Mouse (Mus musculus) T-cell, adult 2 months (primary cell): ENCODE measurements at regions not wholly inside any gene's neighbourhood (a gene's known extent, or its start where the extent isn't known, plus 50 kb on each side); places are given as distances from the start of the nearest gene placed in this dataset.
"Not testable (repeated sequence)": the region's sequence is repeated elsewhere in the genome, so short reads cannot be mapped to it uniquely, and the experiment has no call there.

Source experiments
- DNase-seq: peaks from one replicate; pipeline ENCODE4 v3.0.0; 2022; ENCODE audit warnings: low spot score

DNA sequence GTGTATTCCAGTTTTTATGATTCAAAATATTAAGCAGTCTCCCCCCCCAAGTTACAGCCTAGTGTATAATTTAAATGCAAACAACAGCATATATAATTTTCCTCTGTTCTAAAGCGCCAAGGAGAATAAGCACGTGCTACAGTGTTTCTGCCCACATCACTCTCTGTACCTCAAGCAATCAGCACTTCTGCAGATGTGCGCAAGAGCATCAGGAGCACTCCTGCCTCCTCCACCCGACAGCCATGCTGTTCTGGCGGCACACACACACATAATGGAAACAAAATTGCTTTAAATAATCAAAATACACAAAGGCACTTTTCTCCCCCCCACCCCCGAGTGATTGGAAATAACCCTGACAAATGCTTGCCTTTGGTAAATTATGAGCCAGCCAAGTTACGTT, 78.5 kb upstream of the Adgrl2 start:
- no peak for DNase-seq

DNA sequence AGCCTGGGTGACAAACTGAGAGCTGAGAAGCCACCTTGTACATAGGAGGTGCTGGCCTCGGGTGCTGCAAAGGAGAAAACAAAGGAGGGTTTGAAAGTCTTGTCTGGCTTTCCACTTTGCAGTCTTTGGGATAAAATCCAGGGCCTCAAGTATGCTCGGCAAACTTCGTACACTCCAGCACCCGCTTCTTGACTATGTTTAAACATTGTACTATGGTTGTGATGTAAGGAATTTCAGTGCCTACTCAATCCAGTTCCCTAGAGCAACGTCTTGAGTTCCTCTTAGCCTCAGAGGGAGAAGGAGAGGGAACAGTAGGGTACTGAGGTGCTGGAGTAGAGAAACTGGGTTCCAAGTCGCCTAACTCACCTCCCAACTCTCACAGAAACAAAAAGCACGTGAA, 77.4 kb upstream of the Adgrl2 start:
- no peak for DNase-seq

DNA sequence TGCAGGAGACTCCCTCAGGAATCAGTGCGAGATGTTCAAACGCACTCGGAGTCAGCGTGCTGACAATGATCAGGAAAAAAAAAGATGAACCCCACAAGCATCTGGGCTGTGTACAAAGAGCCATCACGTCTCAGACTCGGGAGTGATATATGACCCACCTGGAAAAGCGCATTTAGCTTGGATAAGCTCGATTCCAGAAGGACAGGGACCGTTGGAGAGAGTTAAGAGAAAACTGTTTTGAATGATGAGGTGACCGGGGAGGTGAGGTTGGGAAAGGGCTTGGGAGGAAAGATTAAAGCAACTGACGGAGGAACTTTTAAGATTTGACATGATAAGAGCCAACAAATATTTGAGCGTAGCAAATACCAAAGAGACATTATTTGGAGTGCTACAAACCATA, 64.7 kb upstream of the Adgrl2 start:
- DNase-seq: no peak

DNA sequence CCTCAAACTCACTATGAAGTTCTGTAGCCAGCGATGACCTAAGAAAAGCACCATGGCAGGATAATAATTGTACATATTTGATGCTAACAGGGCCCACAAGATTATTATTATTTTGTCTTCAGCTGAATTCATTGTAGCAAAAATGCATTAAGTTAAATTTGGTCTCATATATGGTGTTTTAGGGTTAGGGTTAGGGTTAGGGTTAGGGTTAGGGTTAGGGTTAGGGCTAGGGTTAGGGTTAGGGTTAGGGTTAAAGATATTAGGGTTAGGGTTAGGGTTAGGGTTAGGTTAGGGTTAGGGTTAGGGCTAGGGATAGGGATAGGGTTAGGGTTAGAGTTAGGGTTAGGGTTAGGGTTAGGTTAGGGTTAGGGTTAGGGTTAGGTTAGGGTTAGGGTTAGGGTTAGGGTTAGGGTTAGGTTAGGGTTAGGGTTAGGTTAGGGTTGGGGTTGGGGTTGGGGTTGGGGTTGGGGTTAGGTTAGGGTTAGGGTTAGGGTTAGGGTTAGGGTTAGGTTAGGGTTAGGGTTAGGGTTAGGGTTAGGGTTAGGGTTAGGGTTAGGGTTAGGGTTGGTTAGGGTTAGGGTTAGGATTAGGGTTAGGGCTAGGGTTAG, 62.0 kb upstream of the Adgrl2 start:
- DNase-seq: not testable (repeated sequence)

DNA sequence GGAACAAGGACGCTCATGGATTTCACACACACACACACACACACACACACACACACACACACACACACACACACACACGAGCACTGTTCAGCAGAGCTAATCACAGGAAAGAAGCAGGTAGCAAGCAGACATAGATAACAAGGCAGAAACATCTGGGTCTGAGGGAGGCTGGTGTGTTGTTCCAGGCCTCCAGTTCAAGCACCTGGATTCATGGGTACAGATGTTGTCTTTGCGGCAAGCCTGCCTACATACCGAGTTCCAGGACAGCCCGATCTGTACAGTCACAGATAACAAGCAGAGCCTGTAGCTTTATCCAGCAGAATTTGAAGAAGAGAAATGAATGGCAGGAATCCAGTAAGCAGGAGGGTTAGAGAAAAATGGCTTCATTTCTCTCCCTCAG, 55.0 kb upstream of the Adgrl2 start:
- no peak for DNase-seq

DNA sequence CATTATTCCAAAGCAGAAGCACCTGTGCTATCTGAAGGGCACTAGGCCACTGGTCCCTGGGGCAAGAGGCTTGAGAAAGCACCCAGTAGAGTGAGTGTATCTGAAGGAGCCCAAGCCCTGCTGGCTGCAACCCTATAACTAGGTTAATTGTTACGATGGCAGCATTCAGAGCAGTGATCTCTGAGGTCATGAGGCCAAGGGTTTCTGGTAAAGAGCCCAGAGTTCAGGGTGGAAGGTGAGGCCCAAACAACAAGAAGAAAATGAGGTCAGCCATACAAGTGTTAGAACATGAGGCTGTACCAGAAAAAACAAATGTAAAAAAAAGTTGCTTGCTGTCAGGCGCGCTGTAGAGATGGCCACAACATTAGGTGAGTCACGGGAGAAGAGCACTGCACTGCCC, 53.5 kb upstream of the Adgrl2 start:
- no peak for DNase-seq

DNA sequence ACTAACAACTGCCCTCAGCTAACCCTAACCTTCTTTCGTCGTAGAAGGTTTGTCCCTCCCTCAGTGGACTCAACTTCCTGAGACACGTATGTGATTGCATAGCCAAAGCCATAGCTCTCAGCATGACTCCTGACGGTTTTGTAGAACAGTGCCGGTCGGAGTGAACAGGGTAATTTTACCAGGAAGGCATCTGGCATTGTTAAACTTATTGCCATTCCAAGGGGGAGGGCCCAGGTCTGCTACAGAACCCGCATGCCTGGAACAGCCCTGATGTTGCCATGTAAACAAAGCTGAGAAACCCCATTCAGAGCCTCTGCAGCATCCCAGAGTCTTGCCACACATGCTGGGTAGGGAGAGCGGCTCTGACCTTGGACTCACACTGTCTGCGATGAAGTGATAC, 52.2 kb upstream of the Adgrl2 start:
- no peak for DNase-seq

DNA sequence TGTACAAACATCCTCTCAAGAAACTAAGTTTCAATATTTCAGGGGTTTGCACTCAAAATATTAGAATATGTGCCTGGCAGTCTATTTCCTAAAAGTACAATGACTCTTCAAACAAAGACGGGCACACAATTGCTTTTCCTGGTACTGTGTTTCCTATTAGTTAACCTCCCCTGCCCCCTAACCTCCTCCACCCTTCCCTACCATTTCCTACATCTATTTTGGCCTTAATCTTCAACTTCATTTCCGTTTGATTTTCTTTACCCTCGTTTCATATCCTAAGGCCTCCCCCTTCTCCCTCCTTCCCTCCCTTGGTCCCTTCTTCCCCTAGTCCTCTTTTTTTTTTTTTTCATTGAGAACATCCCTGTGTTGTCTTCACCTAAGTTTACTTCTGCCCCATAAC, 50.8 kb upstream of the Adgrl2 start:
- no peak for DNase-seq
